Comparison of ENCODE assay signal across 8 mouse cellular contexts in the genomic region with DNA sequence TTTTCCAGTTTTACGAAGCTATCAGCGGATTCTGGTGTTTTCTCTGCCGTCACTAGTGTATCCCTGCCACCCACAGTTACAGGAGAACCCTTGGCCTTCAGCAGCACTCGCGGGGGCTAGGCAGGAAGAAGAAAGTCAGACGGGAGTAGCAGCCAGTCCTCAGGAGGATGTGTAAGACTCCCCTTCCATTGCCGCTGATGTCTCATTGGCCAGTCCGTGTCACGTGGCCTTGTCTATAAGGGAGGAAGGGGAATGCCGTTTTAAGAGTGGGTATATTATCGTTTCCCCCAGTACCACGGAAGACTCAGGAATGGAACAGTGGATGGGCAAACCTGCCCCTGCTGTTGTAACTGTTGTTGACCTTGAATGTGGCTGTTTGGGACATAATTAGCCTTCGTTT. TPM values are rescaled to one million over a fixed set of nuclear protein-coding genes. Genes with fewer than 3 reads are reported as not detected.
DNase-seq lines count a peak whose midpoint lies in the region; ATAC-seq lines count a peak whose summit lies in the region.

No protein-coding gene starts in this region.

- no peak for DNase-seq in lung, postnatal 4 days
- peak; percentile 52 for DNase-seq in hindbrain, embryonic 10.5 days (ENCODE audit: low spot score)
- DNase-seq in mesoderm, embryonic 11.5 days (ENCODE audit: low read depth, low spot score) = peak; percentile 64
- peak; percentile 67 for DNase-seq in yolk sac, embryonic 10.5 days (ENCODE audit: low spot score)
- no peak for DNase-seq in gastrocnemius, postnatal 36 days
- no peak for DNase-seq in layer of hippocampus, postnatal 10 days (ENCODE audit: low spot score in 2 of 2)
- DNase-seq in gastrocnemius, postnatal 10 days = no peak

- peaks cover 5% of the 10 kb centered on the region for H3K4me1 ChIP-seq in lung, embryonic 15.5 days
- H3K4me1 ChIP-seq in hindbrain, embryonic 10.5 days (replicated peaks) = peaks cover 64% of the 10 kb centered on the region

- H3K27ac ChIP-seq in lung, embryonic 15.5 days = no peak overlapping the region
- peak overlapping the region; percentile 82 for H3K27ac ChIP-seq in hindbrain, embryonic 10.5 days

- H3K4me3 ChIP-seq in lung, embryonic 15.5 days = no peak overlapping the region
- peak overlapping the region; percentile 33 for H3K4me3 ChIP-seq in hindbrain, embryonic 10.5 days

- H3K9me3 ChIP-seq in lung, embryonic 15.5 days = no peaks in the 10 kb centered on the region
- no peaks in the 10 kb centered on the region for H3K9me3 ChIP-seq in hindbrain, embryonic 10.5 days

- H3K9ac ChIP-seq in lung, embryonic 15.5 days = no peak overlapping the region

- H3K36me3 ChIP-seq in lung, embryonic 15.5 days = no peaks in the 10 kb centered on the region
- no peaks in the 10 kb centered on the region for H3K36me3 ChIP-seq in hindbrain, embryonic 10.5 days

- 52% methylated on average over 13 of the region's 13 CpGs for WGBS in lung, embryonic 15.5 days
- 43% methylated on average over 13 of the region's 13 CpGs for WGBS in hindbrain, embryonic 10.5 days

- intact Hi-C loops in gastrocnemius, postnatal 36 days (cut with DNase I) = no loop called here

- H3K27me3 ChIP-seq in lung, embryonic 15.5 days = no peaks in the 10 kb centered on the region
- H3K27me3 ChIP-seq in hindbrain, embryonic 10.5 days (ENCODE audit: insufficient read depth, poor library complexity, severe bottlenecking) = no peaks in the 10 kb centered on the region

- no peak for ATAC-seq in lung, embryonic 15.5 days (ENCODE audit: borderline replicate concordance, extremely low read depth, low FRiP score, low TSS enrichment)

- H3K4me2 ChIP-seq in lung, embryonic 15.5 days = peak overlapping the region; percentile 21; the same call in 1 of the 2 replicates

RNA-seq across cellular contexts. Expression of a gene that starts 53.1 kb away (rescaled TPM):
- polyA plus RNA-seq in lung, embryonic 15.5 days (2015; fragmentation: Nextera tagmentation; extraction: Ambion mirVana) = 3.9 and 4.4 TPM in 2 replicates
- 15.2 and 15.7 TPM in 2 replicates for polyA plus RNA-seq in hindbrain, embryonic 10.5 days (2016; fragmentation: Nextera tagmentation; extraction: Ambion mirVana)
- 1 to 10 TPM; 4.4 to 5.7 TPM for total RNA-seq in gastrocnemius, postnatal 36 days (2021)
- 10 to 100 TPM; 62.0 to 66.6 TPM for total RNA-seq in layer of hippocampus, postnatal 10 days (2021)
- 10 to 100 TPM in 1 of 2 experiments, 1 to 10 TPM in 1; 8.8 to 12.9 TPM for total RNA-seq in gastrocnemius, postnatal 10 days (2021)

Comparison
In these comparisons a context has a peak if more than half of its experiments do, and no peak if none do; other contexts are left out.
1. DNase-seq: peak in hindbrain, embryonic 10.5 days (single experiment), mesoderm, embryonic 11.5 days (single experiment) and yolk sac, embryonic 10.5 days (single experiment); none in lung, postnatal 4 days (0 of 2), gastrocnemius, postnatal 36 days (0 of 2), layer of hippocampus, postnatal 10 days (0 of 2) and gastrocnemius, postnatal 10 days (single experiment).
2. RNA of a gene that starts 53.1 kb away (total RNA-seq): 62.0 to 66.6 TPM in layer of hippocampus, postnatal 10 days; 8.8 to 12.9 TPM in gastrocnemius, postnatal 10 days and 4.4 to 5.7 TPM in gastrocnemius, postnatal 36 days; every median in the first group is over 4 times any median in the second.